Comparison of ENCODE assay signal across 22 mouse cellular contexts in the genomic region with DNA sequence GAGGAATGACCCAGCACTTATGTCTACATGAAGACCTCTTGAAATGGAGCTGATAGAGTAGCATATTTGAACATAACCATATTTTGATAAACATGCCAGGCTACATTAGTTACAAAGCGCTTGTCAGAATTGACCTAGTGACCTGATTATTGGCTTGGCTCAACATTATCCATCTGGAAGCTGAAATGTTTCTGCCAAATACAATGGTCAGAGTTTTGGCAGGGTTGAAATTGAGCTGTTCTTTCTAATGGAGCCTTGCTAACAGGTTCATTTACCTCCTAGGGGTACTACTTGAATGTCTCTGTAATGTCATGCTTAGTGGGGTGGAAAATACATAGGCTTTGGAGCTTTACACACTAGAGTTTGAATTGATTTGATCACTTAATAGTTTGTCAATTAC.
A peak's percentile ranks its signal among the peaks of the same experiment; 100 is the strongest.
DNase-seq lines count a peak whose midpoint lies in the region; ATAC-seq and TF ChIP-seq lines count a peak whose summit lies in the region.
"Had no signal": no experiment of that assay in that cellular context is flagged by ENCODE, and none has a peak within 500 bp of the region (broad histone marks: within the 10 kb centered on the region; RNA-seq: fewer than 3 reads in every experiment).

No protein-coding gene starts in this region.

- no peak for TF ChIP-seq POLR2A in liver, adult 2 months (IDR thresholded peaks at IDR 0.05; ENCODE audit: extremely low read depth, insufficient read depth, low read length)

- no peak overlapping the region for H3K27ac ChIP-seq in liver, adult 2 months (replicated peaks; ENCODE audit: insufficient read depth, low read depth, low read length)
- no peak overlapping the region for H3K27ac ChIP-seq in liver, embryonic 12.5 days
- no peak overlapping the region for H3K27ac ChIP-seq in embryonic facial prominence, embryonic 10.5 days (replicated peaks)
- H3K27ac ChIP-seq: embryonic facial prominence, embryonic 12.5 days; forebrain, embryonic 12.5 days had no signal

- H3K79me2 ChIP-seq in liver, adult 2 months (ENCODE audit: control insufficient read depth, insufficient read depth, low read length), result no peaks in the 10 kb centered on the region

- H3K4me3 ChIP-seq in liver, adult 2 months (ENCODE audit: insufficient read depth, low read depth, low read length), result no peak overlapping the region
- H3K4me3 ChIP-seq in liver, embryonic 12.5 days, result no peak overlapping the region
- H3K4me3 ChIP-seq in embryonic facial prominence, embryonic 10.5 days, result no peak overlapping the region
- H3K4me3 ChIP-seq: embryonic facial prominence, embryonic 12.5 days; forebrain, embryonic 12.5 days had no signal

- no peaks in the 10 kb centered on the region for H3K4me1 ChIP-seq in liver, adult 2 months (ENCODE audit: control insufficient read depth, insufficient read depth, low read length)
- no peaks in the 10 kb centered on the region for H3K4me1 ChIP-seq in liver, embryonic 12.5 days
- no peaks in the 10 kb centered on the region for H3K4me1 ChIP-seq in embryonic facial prominence, embryonic 10.5 days
- H3K4me1 ChIP-seq: embryonic facial prominence, embryonic 12.5 days; forebrain, embryonic 12.5 days had no signal

- no peak for ATAC-seq in liver, embryonic 12.5 days
- ATAC-seq: CD4-positive, CD25-positive, alpha-beta regulatory T cell, adult 4 months; forebrain, embryonic 14.5 days; forebrain, embryonic 16.5 days had no signal

- H3K27me3 ChIP-seq in liver, adult 2 months (ENCODE audit: control insufficient read depth, insufficient read depth, low read length), result no peaks in the 10 kb centered on the region
- no peaks in the 10 kb centered on the region for H3K27me3 ChIP-seq in liver, embryonic 12.5 days (replicated peaks)
- H3K27me3 ChIP-seq in embryonic facial prominence, embryonic 10.5 days (replicated peaks; ENCODE audit: low read depth, poor library complexity, severe bottlenecking), result no peaks in the 10 kb centered on the region
- H3K27me3 ChIP-seq: CH12.LX; embryonic facial prominence, embryonic 12.5 days; forebrain, embryonic 12.5 days had no signal

- H3K4me2 ChIP-seq in liver, embryonic 12.5 days, result no peak overlapping the region
- H3K4me2 ChIP-seq: embryonic facial prominence, embryonic 12.5 days; forebrain, embryonic 12.5 days had no signal

- H3K9me3 ChIP-seq in liver, embryonic 12.5 days (replicated peaks), result peaks cover 5% of the 10 kb centered on the region; the same call in 1 of the 2 replicates
- peaks cover 3% of the 10 kb centered on the region; the same call in 1 of the 2 replicates for H3K9me3 ChIP-seq in embryonic facial prominence, embryonic 10.5 days
- H3K9me3 ChIP-seq: embryonic facial prominence, embryonic 12.5 days; forebrain, embryonic 12.5 days; G1E had no signal

- H3K9ac ChIP-seq in liver, adult 2 months (ENCODE audit: low read depth, low read length), result no peak overlapping the region
- no peak overlapping the region for H3K9ac ChIP-seq in liver, embryonic 12.5 days
- H3K9ac ChIP-seq: embryonic facial prominence, embryonic 12.5 days; forebrain, embryonic 12.5 days had no signal

- 67% methylated on average over 1 of the region's 1 CpGs for WGBS in liver, adult 2 months
- WGBS in liver, embryonic 12.5 days (ENCODE audit: insufficient replicate concordance), result 67% methylated on average over 1 of the region's 1 CpGs
- 79% methylated on average over 1 of the region's 1 CpGs for WGBS in embryonic facial prominence, embryonic 10.5 days

- no peaks in the 10 kb centered on the region for H3K36me3 ChIP-seq in liver, adult 2 months (ENCODE audit: control insufficient read depth, insufficient read depth, low read length)
- no peaks in the 10 kb centered on the region for H3K36me3 ChIP-seq in liver, embryonic 12.5 days
- no peaks in the 10 kb centered on the region for H3K36me3 ChIP-seq in embryonic facial prominence, embryonic 10.5 days (replicated peaks)
- H3K36me3 ChIP-seq: embryonic facial prominence, embryonic 12.5 days; forebrain, embryonic 12.5 days; G1E had no signal

- TF ChIP-seq CTCF in liver, adult 2 months (IDR thresholded peaks at IDR 0.05; ENCODE audit: low read depth, low read length), result no peak

- DNase-seq in cerebellum, postnatal 10 days, result peak; percentile 53 to 68
- no peak for DNase-seq in cerebellum, adult 11 months
- peak; percentile 5 for DNase-seq in liver, adult 2 months (ENCODE audit: extremely low read depth, low read depth, low spot score)
- DNase-seq in Muller cell, postnatal 12 days (ENCODE audit: inconsistent ontology term), result peak; percentile 11
- DNase-seq in retina, embryonic 14.5 days (ENCODE audit: low spot score), result peak; percentile 44
- no peak for DNase-seq in adrenal gland, adult (ENCODE audit: inconsistent age in 2 of 2, low spot score in 1 of 2)
- no peak for DNase-seq in embryonic facial prominence, embryonic 10.5 days (ENCODE audit: low spot score)
- DNase-seq: adrenal gland, adult 8-10 months; adrenal gland, postnatal 14 days; adrenal gland, postnatal 36 days; B cell, adult 2 months; cerebellum, adult 11-12 months; cerebellum, adult 9-10 months; embryo, embryonic 11 days had no signal

Comparison
In these comparisons a context has a peak if more than half of its experiments do, and no peak if none do; other contexts are left out.
1. DNase-seq: peak in cerebellum, postnatal 10 days (2 of 2), liver, adult 2 months (single experiment), Muller cell, postnatal 12 days (single experiment) and retina, embryonic 14.5 days (single experiment); none in cerebellum, adult 11 months (single experiment), adrenal gland, adult (0 of 2) and embryonic facial prominence, embryonic 10.5 days (single experiment).